Mouse (Mus musculus) cerebellum, adult 9-10 months (tissue): ENCODE data around the gene Lurap1l.

Experiments used
- DNase-seq: peaks from one replicate; pipeline ENCODE4 v3.0.0; 2022

Gene Lurap1l

DNA sequence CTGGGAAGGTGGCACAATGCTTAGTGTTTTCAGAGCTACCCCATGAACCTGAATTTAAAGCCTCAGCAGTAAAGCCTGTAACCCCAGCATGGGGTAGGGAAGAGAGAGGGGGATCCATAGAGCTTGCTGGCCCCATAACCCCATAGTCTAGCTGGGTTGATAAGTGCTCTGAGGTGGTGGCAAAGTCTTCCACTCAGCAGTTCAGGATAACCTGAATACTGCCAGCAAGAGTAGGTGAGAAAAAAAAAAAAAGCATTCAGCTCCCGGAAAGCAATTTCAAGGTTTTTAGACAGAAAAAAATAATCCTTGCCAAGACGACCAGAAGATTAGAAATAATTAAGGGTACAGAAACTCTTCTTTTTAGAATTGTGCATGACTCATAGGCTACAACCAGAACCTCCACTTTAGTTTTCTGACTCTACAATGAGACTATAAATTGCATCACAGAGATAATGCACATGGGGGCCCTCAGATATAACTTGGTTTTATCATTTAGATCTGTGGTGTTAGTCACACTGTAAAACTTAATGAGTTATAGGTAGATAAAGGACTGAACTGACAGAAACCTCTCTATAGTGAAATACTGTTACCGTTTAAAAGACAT lies 8.2 kb downstream of the Lurap1l start:
- DNase-seq: no peak

GRCm38 (mm10) chr4:80919217-80919867 lies 8.9 kb downstream of the Lurap1l start:
- no peak for DNase-seq

DNA sequence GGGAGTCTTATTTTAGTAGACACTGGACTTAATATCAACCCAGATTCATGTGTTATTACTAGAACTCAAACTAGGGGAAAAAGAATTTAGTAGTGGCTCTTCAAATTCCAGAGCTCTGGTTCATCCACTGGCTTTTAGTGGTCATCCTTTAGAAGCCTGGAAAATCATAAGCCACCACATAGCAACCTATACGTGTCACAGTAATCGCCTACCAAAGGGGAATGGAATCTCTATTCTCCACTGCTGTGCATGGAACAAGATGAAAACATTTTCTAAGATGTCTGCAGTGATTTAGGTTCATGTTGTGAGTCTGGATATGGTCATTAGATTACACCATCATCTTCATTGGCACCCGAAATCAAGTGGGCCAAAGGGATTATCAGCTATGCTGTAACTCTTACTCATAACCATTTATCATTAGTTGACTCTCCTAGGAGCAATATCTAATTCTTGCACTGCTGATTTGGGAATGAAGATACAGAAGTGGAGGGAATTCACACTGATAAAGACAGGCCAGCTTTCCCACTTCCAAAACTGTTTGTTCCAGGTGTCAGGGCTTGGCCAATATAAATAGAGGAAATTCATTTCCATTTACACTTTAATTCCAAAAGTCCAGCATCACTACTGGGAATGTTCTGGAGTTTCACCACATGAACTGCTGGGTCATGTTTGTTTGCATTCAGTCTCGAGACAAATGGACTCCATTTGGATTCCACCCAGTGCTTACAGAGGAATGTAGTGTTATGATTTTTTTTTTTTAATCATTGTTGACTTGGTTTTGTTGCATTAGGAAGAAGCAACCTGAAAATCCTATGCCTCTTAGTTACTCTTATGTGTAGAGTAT lies 11.4 kb downstream of the Lurap1l start:
- no peak for DNase-seq

DNA sequence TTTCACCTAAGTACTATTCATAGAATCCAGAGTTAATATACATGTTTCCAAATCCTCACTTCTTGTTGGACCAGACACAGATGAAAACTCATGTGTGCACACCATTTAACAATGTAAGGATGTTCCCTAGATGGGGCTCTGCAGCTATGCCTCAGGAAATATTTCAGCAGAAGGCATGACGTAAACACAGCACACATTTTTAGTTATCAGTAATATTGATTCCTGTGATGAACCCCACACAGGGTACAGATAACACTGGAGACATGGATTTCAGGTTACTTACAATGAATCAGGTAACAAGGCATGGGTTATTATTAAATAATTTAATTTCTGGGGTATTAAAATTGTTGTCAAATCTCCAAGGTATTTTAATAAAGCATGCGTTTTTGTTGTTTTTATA lies 12.2 kb downstream of the Lurap1l start:
- no peak for DNase-seq

DNA sequence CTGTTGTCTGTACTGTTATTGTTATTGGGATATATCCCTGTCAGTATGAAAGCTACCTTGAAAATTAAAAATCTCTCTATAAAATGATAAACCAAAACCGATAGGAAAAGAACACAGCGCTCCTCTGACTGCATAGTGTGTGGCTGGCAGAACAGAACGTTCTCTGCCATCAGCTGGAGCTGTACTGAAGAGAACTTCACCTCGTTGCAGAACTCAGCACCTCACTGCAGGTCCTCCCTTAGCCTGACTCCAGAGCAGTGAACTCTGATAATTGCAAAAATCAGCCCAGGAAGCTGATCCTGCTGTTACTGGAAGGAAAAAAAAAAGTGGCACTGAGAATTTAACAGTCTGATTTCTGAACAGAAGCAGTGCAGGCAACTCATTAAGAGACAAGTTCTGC lies 14.4 kb downstream of the Lurap1l start:
- no peak for DNase-seq

DNA sequence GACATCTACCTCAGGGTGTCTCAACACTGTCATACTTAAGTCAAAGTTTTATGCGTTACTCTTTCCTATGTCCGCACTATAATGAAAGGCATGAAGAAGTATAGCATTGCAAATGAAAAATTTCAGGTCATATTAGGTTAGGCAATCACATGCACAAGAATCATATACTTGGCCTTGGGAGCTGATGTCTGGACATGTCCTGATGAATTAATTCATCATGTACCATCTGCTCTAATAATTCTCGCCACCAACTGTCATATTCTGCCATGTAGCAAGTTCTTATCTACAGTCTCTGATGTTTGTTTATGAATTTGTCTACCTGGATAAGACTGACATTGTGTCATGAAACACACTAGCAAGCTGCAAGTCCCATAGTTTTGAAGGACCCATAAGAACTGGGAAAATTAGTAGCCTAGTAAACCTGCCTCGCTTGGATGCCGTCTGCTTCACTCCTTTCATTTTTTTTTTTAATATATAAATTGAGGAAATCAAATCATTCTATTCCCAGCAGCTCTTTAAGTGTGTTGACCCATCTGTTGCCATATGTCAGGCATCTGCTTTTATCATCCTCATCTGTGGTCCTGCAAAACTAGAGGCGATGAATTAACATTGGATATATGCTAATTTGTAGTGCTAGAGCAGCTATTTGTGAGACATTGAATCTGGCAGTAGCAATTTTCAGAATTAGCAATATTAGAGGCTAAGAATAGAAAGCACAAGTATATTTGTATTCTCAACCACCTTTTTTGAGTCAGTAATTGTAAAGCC lies 15.5 kb downstream of the Lurap1l start:
- DNase-seq: no peak

DNA sequence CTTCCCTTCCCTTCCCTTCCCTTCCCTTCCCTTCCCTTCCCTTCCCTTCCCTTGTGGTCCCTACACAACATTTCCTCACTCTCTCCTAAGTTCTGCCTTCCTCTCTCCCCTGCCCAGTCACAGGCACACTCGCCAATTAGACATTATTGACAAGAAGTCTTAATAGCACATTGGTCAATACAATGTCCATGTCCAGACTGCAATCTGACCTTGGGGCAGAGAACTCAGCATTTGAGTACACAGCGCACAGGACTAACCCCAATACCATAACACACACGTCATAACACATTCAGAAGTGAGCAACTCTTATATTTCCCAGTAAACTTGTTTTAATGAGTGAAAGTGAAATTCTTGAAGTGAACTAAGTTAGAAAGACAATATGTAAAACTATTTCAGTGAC lies 24.3 kb downstream of the Lurap1l start:
- no peak for DNase-seq

DNA sequence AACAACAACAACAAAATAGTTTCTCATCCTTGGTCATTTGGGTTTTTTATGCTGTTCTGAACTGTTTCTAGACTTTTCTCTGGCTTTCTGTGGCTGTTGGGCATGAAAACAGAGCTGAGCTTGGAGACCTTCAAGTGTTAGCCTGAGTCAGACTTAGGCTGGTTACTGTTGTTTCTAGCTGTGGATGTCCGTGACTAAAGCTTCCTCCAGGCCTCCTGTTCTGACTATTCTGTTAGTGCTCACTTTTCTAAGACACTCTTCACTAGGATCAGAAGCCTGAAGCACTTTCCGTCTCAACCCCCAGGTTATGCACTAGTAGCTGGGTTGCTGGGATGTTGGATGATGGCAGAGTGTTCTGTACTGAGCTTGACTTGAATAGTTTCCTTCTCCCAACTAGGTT lies 28.7 kb downstream of the Lurap1l start:
- no peak for DNase-seq

- no peak for DNase-seq
These were observed 30.5 kb downstream of the Lurap1l start for GRCm38 (mm10) chr4:80940946-80941345.

GRCm38 (mm10) chr4:80941978-80942377 lies 31.5 kb downstream of the Lurap1l start:
- DNase-seq: no peak

DNA sequence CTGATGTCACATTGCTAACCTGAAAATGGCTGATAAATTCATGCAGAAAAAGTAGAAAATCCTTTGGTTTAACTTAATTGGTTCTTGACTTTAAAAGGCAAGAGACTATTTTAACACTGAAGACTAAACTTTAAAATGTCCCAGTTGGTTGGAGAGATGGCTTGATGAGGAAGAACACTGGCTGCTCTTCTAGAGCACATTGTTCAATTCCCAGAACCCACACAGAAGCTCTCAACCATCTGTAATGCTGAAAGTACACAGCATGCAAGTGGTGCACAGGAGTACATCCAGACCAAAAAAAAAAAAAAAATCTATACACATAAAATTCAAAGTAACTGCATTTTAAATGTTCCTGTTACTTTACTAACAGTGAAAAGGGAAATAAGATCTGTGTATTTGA lies 34.2 kb downstream of the Lurap1l start:
- DNase-seq: no peak

DNA sequence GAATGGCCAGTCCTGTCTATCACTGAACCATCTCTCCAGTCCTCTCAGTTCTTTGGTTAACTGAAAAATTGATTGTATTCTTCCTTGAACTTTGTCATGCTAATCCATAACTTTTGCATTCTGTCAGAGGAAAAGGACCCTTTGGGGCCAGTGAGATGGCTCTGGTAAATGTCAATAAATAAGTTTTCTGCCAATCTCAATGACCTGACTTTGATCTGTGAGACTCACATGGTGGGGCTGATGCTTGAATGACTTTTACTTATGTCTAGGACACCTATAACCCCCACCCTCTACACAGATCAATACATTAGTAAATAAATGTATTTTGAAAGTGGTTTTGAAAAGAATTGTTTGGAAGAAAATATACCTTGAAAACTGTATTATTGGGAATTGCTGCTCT lies 38.7 kb downstream of the Lurap1l start:
- DNase-seq: no peak

DNA sequence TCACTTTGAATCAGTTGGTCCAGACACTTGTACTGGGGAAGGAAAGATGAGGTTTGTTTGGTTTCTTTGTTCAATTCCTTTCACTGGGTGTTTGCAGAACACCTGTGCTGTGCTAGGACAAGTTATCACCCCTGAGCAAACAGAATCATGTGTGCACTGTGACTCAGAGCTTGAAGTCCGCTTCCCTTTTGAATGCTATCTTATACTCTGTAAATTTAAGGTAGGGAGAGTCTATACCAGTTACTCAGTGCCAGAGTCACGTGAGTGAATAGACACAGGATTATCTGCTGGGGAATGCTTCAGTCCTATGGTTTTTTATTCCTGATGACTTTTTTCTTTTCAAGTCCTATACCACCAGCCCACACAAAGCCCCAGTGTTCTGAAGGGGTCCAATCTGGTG lies 39.3 kb downstream of the Lurap1l start:
- DNase-seq: no peak

DNA sequence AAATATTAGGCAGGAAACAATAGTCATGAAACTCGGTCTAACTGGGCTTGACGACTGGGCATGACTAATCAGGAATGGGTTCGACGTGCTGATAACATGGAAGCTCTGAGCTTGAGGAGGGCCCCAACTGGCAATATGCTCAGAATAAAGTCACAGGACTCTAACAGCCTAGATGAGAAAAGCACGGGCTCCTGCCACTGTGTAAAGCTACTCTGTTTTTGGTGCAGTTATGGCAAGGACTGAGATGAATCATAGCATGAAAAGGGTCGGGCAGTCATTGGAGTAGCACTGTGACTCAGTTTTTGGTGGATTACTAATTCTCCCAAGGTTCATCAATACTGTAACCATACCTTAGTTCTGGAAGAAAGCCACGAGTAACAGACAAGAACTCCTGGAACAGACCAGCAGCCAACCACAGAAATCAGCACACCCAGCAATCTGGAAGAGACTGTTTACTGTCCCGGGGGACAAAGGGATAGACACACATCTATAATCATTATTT lies 39.9 kb downstream of the Lurap1l start:
- DNase-seq: no peak

DNA sequence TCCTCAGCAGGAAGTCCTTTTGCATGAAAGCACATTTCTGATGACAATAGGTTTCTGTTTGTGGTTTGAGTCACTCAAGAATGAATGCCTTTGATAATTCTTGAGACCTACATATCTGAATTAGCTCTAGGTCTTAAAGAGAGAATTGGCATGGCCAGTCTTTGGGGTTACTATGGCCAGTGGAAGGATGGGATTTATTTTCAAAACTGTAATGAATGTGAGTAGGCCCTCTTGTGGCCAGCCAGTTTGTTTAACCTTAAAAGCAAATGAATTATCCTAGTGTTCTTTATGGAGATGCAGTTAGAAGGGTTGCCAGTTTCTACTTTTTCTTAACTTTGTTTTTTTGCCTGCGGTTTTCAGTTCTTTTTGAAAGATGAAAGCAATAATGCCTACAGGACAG lies 42.2 kb downstream of the Lurap1l start:
- DNase-seq: no peak

DNA sequence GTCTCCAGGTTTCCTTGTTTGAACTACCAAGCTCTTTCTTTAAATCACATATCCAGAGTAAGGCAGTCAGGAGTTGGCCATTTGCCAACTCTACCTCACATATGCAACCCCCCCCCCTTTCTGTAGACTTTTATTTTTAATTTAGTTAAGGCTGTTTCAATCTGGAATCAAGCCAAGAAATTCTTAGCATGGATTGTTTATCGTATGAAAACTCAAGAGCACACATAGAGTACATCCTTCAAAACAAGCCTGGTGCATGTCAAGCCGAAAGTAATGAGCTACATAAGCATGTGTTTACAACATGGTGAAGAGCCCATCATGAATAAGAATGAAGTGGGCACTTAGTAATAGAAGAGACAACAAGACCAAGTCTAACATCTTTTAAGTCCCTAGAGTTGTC lies 45.5 kb downstream of the Lurap1l start:
- DNase-seq: no peak

GRCm38 (mm10) chr4:80967526-80967925 lies 57.1 kb downstream of the Lurap1l start:
- no peak for DNase-seq

- no peak for DNase-seq
These were observed 61.4 kb downstream of the Lurap1l start for GRCm38 (mm10) chr4:80971846-80972245.

DNA sequence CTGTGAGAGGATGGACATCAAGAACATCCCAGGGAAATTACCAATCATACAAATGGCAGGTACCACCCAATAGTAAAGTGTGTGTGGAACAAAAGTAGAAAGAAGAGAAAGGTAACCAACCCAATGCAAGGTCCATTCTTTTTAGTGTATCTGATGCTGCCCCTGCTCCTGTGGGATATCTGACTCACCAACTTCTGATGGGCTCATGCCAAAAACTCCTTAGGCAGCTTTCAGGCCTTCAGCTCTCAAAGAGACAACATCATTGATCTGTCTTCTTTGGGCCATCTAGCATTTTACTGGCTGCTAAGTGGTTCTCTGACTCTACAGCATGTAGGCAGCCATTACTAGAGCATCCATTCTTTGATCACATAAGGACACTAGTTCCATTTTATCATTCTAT lies 63.5 kb downstream of the Lurap1l start:
- DNase-seq: no peak

GRCm38 (mm10) chr4:80990819-80991218 lies 80.4 kb downstream of the Lurap1l start:
- DNase-seq: no peak

- DNase-seq: no peak
These were observed 93.1 kb downstream of the Lurap1l start for GRCm38 (mm10) chr4:81003528-81003927.
